Mouse (Mus musculus) C2C12 (cell line): Measurements from ENCODE around the gene Dnajb13.

Source experiments
- CTCF ChIP-seq: IDR thresholded peaks from one replicate; pipeline ENCODE4 v1.5.1; 2011; ENCODE audit not compliant: control insufficient read depth, insufficient read depth, insufficient read length
- USF1 ChIP-seq: IDR thresholded peaks from one replicate; pipeline ENCODE4 v1.6.1; 2011; ENCODE audit warnings: low read depth, mild to moderate bottlenecking, control low read depth, moderate library complexity

DNA sequence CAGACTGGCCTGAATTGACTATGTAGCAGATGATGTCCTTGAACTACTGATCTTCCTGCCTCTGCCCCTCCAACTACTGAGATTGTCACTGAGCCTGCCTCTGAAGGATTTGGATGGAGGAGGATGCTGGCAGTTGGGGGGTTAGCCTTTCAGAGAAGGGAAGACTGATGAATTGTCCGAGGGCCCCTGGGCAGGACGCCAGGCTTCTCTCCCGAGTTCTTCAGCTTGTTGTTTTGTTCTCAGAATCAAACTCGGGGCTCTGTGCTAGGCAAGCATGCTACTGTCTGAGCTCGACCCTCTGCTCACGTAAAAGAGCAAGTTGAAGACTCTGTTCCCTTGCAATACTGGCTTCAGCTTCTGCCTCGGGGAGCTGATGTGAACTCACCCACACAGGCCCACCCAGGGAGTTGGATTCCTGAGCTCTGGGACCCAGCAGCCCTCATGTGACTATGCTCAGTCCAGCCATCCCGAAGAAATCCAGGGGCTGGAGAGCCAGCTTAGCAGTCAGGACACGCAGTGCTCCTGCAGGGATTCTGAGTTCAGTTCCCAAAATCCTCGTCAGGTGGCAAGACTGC, 26.2 kb downstream of the Dnajb13 start:
- TF ChIP-seq CTCF (no peak), USF1 (no peak)
